In the genomic region with DNA sequence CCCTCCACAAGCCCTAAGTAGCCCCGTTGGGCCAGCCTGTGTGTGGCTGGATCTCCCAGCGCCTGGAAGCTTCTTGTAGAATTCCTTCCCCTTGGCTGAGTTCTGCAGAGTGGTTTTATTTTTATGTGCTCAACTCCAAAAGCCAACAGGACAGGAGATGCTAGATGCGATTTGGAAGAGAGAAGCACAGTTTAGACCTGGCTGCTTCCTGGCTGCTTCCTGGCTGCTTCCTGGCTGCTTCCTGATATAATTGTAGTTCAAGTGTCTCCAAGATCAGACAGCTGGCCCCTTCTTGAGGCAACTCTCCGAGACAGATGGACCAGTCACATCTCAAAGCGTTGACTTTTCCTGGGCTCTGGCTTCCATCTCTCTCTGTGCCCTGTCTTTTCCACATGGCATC, we compare ENCODE assay signal across 22 mouse cellular contexts.
"Had no signal": no experiment of that assay in that cellular context is flagged by ENCODE, and none has a peak within 500 bp of the region (broad histone marks: within the 10 kb centered on the region; RNA-seq: fewer than 3 reads in every experiment).

No protein-coding gene starts in this region.

- H3K27ac ChIP-seq: heart, embryonic 10.5 days; hindbrain, embryonic 13.5 days; hindbrain, embryonic 15.5 days; hindbrain, postnatal 0 days; limb, embryonic 13.5 days; limb, embryonic 15.5 days; liver, embryonic 12.5 days; liver, embryonic 14.5 days had no signal

- H3K4me1 ChIP-seq: liver, embryonic 12.5 days had no signal

- H3K36me3 ChIP-seq: heart, embryonic 10.5 days; heart, embryonic 12.5 days; hindbrain, embryonic 13.5 days; hindbrain, embryonic 15.5 days; limb, embryonic 13.5 days; limb, embryonic 15.5 days; liver, embryonic 12.5 days had no signal

- H3K27me3 ChIP-seq: heart, embryonic 12.5 days had no signal

- DNase-seq: forebrain, postnatal 0 days; gastrocnemius, postnatal 14 days; gastrocnemius, postnatal 36 days; heart, adult 11 months; heart, postnatal 10 days; heart, postnatal 36 days; kidney, adult 11 months; kidney, postnatal 10 days; layer of hippocampus, adult 9-11 months; layer of hippocampus, postnatal 36 days; left cerebral cortex, postnatal 4 days; lung, adult 18-20 months had no signal

- H3K4me2 ChIP-seq: heart, embryonic 12.5 days; hindbrain, embryonic 13.5 days; hindbrain, embryonic 15.5 days; limb, embryonic 13.5 days; limb, embryonic 15.5 days; liver, embryonic 12.5 days had no signal

- H3K9ac ChIP-seq: forebrain, postnatal 0 days; heart, embryonic 12.5 days; hindbrain, embryonic 13.5 days; hindbrain, embryonic 15.5 days; limb, embryonic 13.5 days; limb, embryonic 15.5 days; liver, embryonic 12.5 days; liver, embryonic 14.5 days had no signal

- ATAC-seq: forebrain, postnatal 0 days; hindbrain, postnatal 0 days; intestine, embryonic 16.5 days; liver, embryonic 12.5 days had no signal

- H3K9me3 ChIP-seq: heart, embryonic 10.5 days; hindbrain, embryonic 13.5 days; hindbrain, embryonic 15.5 days; limb, embryonic 13.5 days; limb, embryonic 15.5 days; liver, embryonic 12.5 days had no signal

- H3K4me3 ChIP-seq: heart, embryonic 10.5 days; heart, embryonic 12.5 days; hindbrain, embryonic 13.5 days; hindbrain, embryonic 15.5 days; limb, embryonic 13.5 days; limb, embryonic 15.5 days; liver, embryonic 12.5 days had no signal
